Mouse (Mus musculus) c-Kit-positive CD71-positive TER-119-positive erythroid progenitor cells, embryonic 14.5 days (primary cell): ENCODE results near the gene Psmd9.

ENCODE experiments used
- DNase-seq: peaks from one replicate; pipeline ENCODE4 v3.0.0-alpha.2; 2013; ENCODE audit warnings: low spot score

The Psmd9 gene

DNA sequence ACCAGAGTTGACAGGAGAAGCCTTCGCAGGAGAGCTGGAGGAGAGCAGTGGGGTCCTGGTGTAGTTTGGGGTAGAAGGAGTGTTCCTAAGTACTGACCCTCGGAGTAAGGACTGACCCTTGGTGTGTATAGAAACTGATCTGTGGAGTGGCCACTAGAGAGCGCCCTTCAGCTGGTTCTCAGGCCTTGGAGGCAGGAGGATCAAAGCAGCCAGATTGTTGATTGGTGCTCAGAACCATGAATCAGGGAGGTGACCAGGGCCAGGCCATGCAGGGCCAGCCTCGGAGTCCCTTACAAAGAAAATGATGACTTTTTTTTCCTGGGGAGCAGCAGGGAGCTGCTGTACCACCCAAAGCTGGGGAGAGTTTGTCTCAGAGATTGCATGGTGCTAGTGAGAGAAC, 76.3 kb downstream of the Psmd9 start:
- DNase-seq: no peak

- DNase-seq: no peak
Measured at GRCm38 (mm10) chr5:123251390-123251789, 82.2 kb downstream of the Psmd9 start.

DNA sequence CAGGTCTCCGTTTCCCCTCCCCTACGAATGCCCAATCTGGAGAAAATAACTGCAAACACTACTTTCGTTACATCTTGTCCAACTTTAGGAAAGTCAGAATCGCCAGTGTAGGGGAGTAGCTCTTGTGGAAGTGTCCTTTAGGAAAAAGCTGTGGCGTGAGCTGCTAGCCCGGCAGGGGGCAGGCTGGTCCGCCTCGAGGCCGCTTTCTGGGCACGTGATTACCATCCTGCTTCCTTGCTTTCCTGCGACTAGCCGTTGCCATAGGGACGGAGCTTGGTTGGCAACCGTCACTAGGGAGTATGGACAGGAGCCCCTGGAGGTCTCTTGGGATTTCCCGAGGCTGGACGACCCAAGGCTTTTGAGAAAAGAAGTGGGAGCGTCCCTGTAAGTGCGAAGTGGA, 82.6 kb downstream of the Psmd9 start, which contains the start of gene Wdr66:
Gene Wdr66, plus strand, starts transcription at position 269 of the 400 bp plus-strand sequence.
- DNase-seq: no peak

DNA sequence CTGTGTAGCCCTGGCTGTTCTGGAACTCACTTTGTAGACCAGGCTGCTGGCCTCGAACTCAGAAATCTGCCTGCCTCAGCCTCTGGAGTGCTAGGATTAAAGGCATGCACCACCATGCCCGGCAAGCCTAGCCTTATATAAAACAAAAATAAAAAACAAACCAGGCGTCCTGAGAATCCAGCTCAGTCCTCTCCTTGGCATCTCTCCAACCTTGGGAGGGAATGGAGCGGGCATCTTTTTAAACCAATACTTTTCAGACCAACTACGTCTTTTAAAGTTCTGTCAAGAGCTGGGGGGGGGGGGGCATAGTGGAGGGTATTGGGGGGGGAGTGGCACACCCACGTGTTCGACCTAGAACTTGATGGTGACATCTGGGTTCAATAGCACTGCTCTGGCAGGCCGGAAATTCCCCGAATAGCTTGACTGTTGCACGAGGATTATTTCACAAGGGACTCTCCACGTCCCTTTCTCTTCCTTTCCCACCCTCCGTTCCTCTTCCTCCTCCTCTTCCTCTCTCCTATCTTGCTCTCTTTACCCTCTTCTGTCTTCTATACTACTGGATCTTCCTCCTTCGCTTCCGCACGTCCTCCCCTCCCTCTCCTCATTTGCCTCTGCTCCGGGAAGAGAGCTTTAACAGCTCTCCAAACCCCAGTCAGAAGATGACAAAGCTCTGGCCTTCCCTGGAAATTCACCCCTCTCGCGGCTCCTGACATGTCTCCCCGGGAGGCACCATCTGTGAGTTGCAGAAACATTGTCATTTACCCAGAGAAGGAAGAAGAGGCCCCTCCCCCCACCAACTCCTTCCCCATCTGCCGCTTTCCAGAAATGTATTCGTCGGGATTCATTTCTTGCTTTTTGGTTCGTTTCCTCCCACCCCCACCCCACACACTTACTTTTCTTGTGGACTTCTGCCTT, 87.9 kb downstream of the Psmd9 start:
- DNase-seq: no peak

- DNase-seq: peak; percentile 67
Measured at GRCm38 (mm10) chr5:123258990-123259389, 89.8 kb downstream of the Psmd9 start.

GRCm38 (mm10) chr5:123260698-123261097, 91.5 kb downstream of the Psmd9 start:
- no peak for DNase-seq

DNA sequence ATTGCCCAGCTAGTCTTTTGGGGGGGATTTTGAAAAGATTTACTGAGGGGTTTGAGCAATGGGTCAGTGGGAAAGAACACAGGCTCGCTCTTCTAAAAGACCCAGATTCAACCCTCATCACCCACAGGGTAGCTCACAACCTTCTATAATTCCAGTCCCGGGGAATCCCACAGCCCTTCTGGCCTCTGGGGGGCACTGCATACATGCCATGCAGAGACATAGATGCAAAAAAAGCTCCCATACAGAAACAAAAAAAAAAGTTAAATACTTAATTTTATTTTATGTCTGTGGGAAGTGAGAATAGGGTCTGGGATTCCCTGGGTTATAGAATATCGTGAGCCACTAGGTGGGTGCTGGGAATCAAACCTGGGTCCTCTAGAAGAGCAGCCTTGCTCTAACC, 97.7 kb downstream of the Psmd9 start:
- no peak for DNase-seq

DNA sequence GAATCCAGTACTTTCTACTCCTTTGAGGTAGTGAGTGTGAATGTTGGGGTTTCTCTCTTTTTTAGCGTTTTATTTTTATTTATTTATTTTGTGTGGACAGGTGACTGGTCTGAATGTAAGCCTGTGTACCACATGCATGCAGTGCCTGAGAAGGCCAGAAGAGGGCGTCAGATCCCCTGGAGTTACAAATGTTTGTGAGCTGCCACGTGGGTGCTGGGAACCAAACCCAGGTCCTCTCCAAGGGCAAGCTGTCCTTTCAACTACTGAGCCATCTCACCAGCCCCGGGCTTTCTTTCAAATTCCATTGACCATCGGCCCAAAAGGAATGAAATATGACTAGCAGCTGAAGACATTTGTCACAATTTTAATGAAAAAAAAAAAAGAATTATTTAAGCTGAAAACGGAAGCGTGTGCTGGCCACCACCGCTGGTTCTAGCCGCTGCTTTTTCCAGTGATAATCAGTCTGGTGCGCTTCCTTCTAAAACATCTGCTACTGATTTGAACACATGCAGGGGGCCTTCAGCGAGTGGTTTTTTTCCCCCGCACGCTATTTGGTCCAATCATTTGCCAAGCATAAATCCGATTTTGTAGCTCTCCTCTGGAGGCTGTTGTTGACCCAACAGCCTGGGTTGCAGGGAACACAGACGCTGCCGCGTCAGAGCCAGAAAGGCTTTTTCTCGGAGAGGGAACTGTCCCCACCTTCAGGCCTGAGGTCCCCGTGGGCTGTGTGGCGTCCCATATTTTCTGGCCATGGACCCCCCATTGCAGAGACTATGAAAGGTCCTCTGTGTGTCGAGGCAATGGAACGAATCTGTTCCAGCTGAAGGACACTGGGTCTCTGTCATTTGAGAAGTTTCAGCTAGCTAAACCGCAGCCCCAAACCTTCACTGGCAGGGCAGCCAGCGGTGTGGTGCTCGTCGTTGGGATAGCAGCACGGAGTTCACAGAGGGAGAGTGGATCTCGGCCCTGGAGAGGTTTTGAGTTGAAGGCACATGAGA, 99.6 kb downstream of the Psmd9 start:
- DNase-seq: no peak

GRCm38 (mm10) chr5:123270917-123271316, 101.7 kb downstream of the Psmd9 start:
- no peak for DNase-seq

GRCm38 (mm10) chr5:123272927-123273326, 103.7 kb downstream of the Psmd9 start:
- no peak for DNase-seq

- DNase-seq: no peak
Measured at GRCm38 (mm10) chr5:123276636-123277341, 107.6 kb downstream of the Psmd9 start.

DNA sequence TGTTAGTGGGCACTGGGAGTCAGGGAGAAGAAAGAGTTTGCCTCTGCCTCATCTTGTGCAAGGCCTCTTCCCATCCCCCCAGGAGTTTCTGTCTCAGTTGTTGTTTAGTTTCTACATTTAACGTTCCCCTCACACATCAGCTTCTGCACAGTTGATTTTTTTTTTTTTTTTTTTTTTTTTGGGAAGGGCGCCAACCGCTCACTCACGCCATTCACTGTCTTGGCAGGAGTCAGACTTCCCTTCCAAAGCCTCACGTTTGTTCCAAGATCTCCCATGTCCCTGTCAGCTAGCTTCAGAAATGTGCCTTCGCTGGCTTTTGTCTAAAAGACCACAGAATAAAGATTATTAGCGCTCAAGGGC, 108.1 kb downstream of the Psmd9 start:
- no peak for DNase-seq

- no peak for DNase-seq
Measured at GRCm38 (mm10) chr5:123277704-123278103, 108.5 kb downstream of the Psmd9 start.

- no peak for DNase-seq
Measured at GRCm38 (mm10) chr5:123279248-123279647, 110.0 kb downstream of the Psmd9 start.

- DNase-seq: no peak
Measured at GRCm38 (mm10) chr5:123281336-123282136, 112.3 kb downstream of the Psmd9 start.

DNA sequence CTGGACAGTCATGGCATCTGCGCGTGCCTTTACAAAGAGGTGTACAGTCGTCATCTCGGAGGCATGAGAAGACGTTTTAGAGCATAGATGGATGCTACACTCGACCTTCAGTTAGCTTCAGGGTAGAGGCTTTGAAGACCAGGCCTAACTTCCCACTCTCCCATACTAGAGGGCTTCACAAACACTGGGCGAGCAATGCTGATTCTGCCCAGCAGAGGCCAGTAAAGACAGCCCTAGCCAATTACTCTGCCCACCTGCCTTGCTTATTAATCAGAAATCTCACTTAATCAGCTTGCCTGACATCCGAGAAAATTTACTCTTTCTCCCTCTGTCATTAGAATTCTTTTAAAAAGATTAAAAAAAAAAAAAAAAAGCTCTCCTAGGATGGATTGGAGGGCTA, 116.0 kb downstream of the Psmd9 start:
- DNase-seq: no peak

DNA sequence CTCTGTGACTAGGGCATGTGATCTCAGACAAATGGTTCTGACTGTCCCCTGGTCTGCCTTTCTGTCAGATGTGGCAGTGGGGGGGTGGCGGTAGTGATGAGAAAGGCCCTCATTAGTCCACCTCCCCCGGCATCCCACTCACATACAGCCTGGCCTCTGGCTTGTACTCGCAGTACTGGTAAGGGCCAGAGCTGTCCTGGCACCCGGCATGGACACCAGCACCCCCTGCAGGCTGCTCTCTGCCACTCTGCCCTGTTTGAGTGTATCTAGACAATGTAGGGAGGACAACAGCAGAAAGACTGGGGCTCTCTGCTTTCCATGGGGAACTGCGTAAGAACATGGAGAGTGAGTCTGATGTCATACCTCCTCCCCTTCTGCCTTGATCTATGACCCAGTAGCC, 118.9 kb downstream of the Psmd9 start:
- no peak for DNase-seq

DNA sequence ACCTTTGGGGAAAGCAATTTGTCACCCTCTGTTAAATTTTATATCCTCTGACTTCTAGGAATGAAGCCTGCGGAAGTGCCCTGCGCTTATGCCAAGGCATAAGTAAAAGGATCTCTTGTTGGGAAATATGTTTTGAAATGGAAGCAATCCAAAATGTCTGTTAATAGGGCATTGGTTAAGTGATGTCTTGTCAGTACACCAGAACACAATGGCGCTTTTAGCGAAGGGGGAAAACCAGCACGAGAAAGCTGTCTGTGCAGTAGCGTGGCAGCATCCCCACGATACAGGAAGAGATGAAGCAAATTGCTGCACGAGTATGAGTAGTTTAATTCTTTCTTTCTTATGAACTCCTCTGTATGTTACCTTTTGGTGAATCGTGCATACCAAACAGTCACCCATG, 125.4 kb downstream of the Psmd9 start:
- no peak for DNase-seq

- DNase-seq: no peak
Measured at GRCm38 (mm10) chr5:123296224-123296806, 127.1 kb downstream of the Psmd9 start.

- no peak for DNase-seq
Measured at GRCm38 (mm10) chr5:123296972-123297754, 128.0 kb downstream of the Psmd9 start.
